Mouse (Mus musculus): ENCODE data around the gene Rtf2. TPM values are rescaled to one million over a fixed set of nuclear protein-coding genes. Genes with fewer than 3 reads are reported as not detected.

Gene Rtf2
- polyA plus RNA-seq, 1 experiment from 2014 or later, result 73.1 TPM

- no peak overlapping the region for H3K9ac ChIP-seq (ENCODE audit: low read depth, low read length)
- H3K4me2 ChIP-seq, result no peak overlapping the region
- H3K36me3 ChIP-seq (ENCODE audit: control insufficient read depth, insufficient read depth, low read length), result peaks cover 34% of the 10 kb centered on the region
- no peak for DNase-seq (ENCODE audit: low spot score)
- 90% methylated on average over 5 of the region's 5 CpGs for WGBS
- no peak overlapping the region for H3K4me3 ChIP-seq (ENCODE audit: low read depth, low read length)
- no peaks in the 10 kb centered on the region for H3K9me3 ChIP-seq (ENCODE audit: control insufficient read depth, low read length)
- H3K27ac ChIP-seq (ENCODE audit: low read depth, low read length), result no peak overlapping the region
- no peak for ATAC-seq (replicated peaks; ENCODE audit: low FRiP score)
- no peaks in the 10 kb centered on the region for H3K27me3 ChIP-seq (replicated peaks; ENCODE audit: control insufficient read depth, insufficient read depth, low read length)
- H3K4me1 ChIP-seq (replicated peaks; ENCODE audit: control insufficient read depth, insufficient read depth, low read length), result no peaks in the 10 kb centered on the region
Observed at GRCm38 (mm10) chr2:172467206-172467605, 26.9 kb downstream of the Rtf2 start.

- 91% methylated on average over 11 of the region's 11 CpGs for WGBS
- Histone ChIP-seq H3K9me3 (ENCODE audit: control insufficient read depth, low read length) (no peaks in the 10 kb centered on the region), H3K27me3 (replicated peaks; ENCODE audit: control insufficient read depth, insufficient read depth, low read length) (no peaks in the 10 kb centered on the region), H3K4me1 (replicated peaks; ENCODE audit: control insufficient read depth, insufficient read depth, low read length) (no peaks in the 10 kb centered on the region), H3K4me2 (no peak overlapping the region), H3K27ac (ENCODE audit: low read depth, low read length) (no peak overlapping the region), H3K36me3 (ENCODE audit: control insufficient read depth, insufficient read depth, low read length) (peaks cover 32% of the 10 kb centered on the region), H3K9ac (ENCODE audit: low read depth, low read length) (no peak overlapping the region), H3K4me3 (ENCODE audit: low read depth, low read length) (no peak overlapping the region)
- DNase-seq (ENCODE audit: low spot score) (no peak), ATAC-seq (replicated peaks; ENCODE audit: low FRiP score) (no peak)
Observed at GRCm38 (mm10) chr2:172468346-172468819, 28.0 kb downstream of the Rtf2 start.

DNA sequence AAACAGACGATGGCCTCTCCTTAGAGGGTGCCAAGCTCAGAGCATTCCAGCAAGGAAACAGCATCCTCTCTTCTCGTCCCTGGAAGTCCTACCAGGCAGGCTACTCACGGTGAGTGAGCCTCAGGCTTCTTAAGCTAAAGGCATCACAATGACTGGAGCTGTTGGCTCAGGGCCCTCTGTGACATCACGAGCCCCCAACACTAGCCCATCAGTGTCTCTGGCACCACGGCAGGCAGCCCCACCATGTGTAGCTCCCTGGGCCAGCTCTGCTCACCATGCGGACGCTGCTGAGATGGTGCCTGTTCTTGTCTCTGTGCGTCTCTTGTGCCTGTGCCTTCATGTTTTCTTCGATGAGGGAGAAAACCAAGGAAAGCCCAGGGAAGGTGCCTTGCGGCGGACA is 32.0 kb downstream of the Rtf2 start, which contains the start of gene Fam209:
Gene Fam209 (plus strand): TSS at position 203 of the 400 bp plus-strand sequence.
- Histone ChIP-seq H3K27ac (ENCODE audit: low read depth, low read length) (no peak within 1 kb of the TSS), H3K4me3 (ENCODE audit: low read depth, low read length) (no peak within 1 kb of the TSS), H3K4me1 (replicated peaks; ENCODE audit: control insufficient read depth, insufficient read depth, low read length) (peaks cover 3% of the 10 kb centered on the region; the same call in 1 of the 2 replicates), H3K9ac (ENCODE audit: low read depth, low read length) (no peak within 1 kb of the TSS), H3K4me2 (no peak within 1 kb of the TSS), H3K27me3 (replicated peaks; ENCODE audit: control insufficient read depth, insufficient read depth, low read length) (no peaks in the 10 kb centered on the region), H3K36me3 (ENCODE audit: control insufficient read depth, insufficient read depth, low read length) (peaks cover 14% of the 10 kb centered on the region), H3K9me3 (ENCODE audit: control insufficient read depth, low read length) (no peaks in the 10 kb centered on the region)
- ATAC-seq (replicated peaks; ENCODE audit: low FRiP score) (no peak), DNase-seq (ENCODE audit: low spot score) (no peak)
- 87% methylated on average over 11 of the region's 11 CpGs for WGBS

DNA sequence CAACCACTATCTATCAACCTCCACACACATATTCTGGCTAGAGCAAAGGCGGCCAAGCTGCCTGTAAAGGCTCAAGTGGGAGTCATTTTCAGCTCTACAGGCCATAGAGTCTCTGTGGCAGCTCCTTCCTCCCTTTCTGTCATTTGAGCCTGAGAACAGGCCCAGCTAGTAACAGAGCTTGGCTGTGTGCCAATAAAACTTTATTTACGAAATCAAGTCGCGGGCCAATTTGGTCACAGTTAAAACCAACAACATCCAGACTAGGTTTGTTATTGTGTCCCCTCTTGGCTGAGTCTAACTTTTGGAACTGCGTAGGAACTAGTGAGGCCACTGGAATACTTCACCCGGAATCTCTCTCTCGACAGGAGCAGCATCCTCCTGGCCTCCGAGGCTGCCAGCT is 33.2 kb downstream of the Rtf2 start:
- H3K9me3 ChIP-seq (ENCODE audit: control insufficient read depth, low read length), result no peaks in the 10 kb centered on the region
- DNase-seq (ENCODE audit: low spot score), result no peak
- no peak for ATAC-seq (replicated peaks; ENCODE audit: low FRiP score)
- no peak overlapping the region for H3K27ac ChIP-seq (ENCODE audit: low read depth, low read length)
- no peaks in the 10 kb centered on the region for H3K27me3 ChIP-seq (replicated peaks; ENCODE audit: control insufficient read depth, insufficient read depth, low read length)
- WGBS, result 81% methylated on average over 8 of the region's 8 CpGs
- H3K4me1 ChIP-seq (replicated peaks; ENCODE audit: control insufficient read depth, insufficient read depth, low read length), result peaks cover 3% of the 10 kb centered on the region; the same call in 1 of the 2 replicates
- H3K9ac ChIP-seq (ENCODE audit: low read depth, low read length), result no peak overlapping the region
- H3K4me2 ChIP-seq, result no peak overlapping the region
- H3K4me3 ChIP-seq (ENCODE audit: low read depth, low read length), result no peak overlapping the region
- H3K36me3 ChIP-seq (ENCODE audit: control insufficient read depth, insufficient read depth, low read length), result peaks cover 8% of the 10 kb centered on the region

DNA sequence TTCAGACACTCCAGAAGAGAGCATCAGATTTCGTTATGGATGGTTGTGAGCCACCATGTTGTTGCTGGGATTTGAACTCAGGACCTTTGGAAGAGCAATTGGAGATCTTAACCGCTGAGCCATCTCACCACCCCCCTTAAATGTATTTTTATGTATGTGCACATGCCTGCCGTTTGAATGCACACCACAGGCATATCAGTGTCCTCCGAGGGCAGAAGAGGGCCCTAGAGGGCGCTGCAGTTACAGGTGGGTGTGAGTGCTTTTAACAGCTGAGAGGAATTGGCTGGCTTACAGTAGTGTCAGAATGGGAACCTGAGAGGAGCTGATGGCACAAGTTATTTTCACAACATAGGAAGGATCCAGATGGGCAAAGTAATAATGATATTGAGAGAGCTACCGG is 34.6 kb downstream of the Rtf2 start:
- peaks cover 3% of the 10 kb centered on the region; the same call in 1 of the 2 replicates for H3K4me1 ChIP-seq (replicated peaks; ENCODE audit: control insufficient read depth, insufficient read depth, low read length)
- H3K27ac ChIP-seq (ENCODE audit: low read depth, low read length), result no peak overlapping the region
- ATAC-seq (replicated peaks; ENCODE audit: low FRiP score), result no peak
- DNase-seq (ENCODE audit: low spot score), result no peak
- 36% methylated on average over 6 of the region's 6 CpGs for WGBS
- no peak overlapping the region for H3K4me2 ChIP-seq
- H3K27me3 ChIP-seq (replicated peaks; ENCODE audit: control insufficient read depth, insufficient read depth, low read length), result no peaks in the 10 kb centered on the region
- no peak overlapping the region for H3K9ac ChIP-seq (ENCODE audit: low read depth, low read length)
- no peaks in the 10 kb centered on the region for H3K36me3 ChIP-seq (ENCODE audit: control insufficient read depth, insufficient read depth, low read length)
- H3K4me3 ChIP-seq (ENCODE audit: low read depth, low read length), result no peak overlapping the region
- no peaks in the 10 kb centered on the region for H3K9me3 ChIP-seq (ENCODE audit: control insufficient read depth, low read length)

- WGBS, result 22% methylated on average over 10 of the region's 10 CpGs
- Histone ChIP-seq H3K9me3 (ENCODE audit: control insufficient read depth, low read length) (no peaks in the 10 kb centered on the region), H3K4me3 (ENCODE audit: low read depth, low read length) (no peak overlapping the region), H3K4me2 (no peak overlapping the region), H3K9ac (ENCODE audit: low read depth, low read length) (no peak overlapping the region), H3K36me3 (ENCODE audit: control insufficient read depth, insufficient read depth, low read length) (no peaks in the 10 kb centered on the region), H3K4me1 (replicated peaks; ENCODE audit: control insufficient read depth, insufficient read depth, low read length) (peaks cover 6% of the 10 kb centered on the region; the same call in 1 of the 2 replicates), H3K27ac (ENCODE audit: low read depth, low read length) (no peak overlapping the region), H3K27me3 (replicated peaks; ENCODE audit: control insufficient read depth, insufficient read depth, low read length) (no peaks in the 10 kb centered on the region)
- no peak for ATAC-seq (replicated peaks; ENCODE audit: low FRiP score)
- no peak for DNase-seq (ENCODE audit: low spot score)
Observed at GRCm38 (mm10) chr2:172476707-172477260, 36.4 kb downstream of the Rtf2 start.

- Histone ChIP-seq H3K4me1 (replicated peaks; ENCODE audit: control insufficient read depth, insufficient read depth, low read length) (peaks cover 6% of the 10 kb centered on the region; the same call in 1 of the 2 replicates), H3K36me3 (ENCODE audit: control insufficient read depth, insufficient read depth, low read length) (no peaks in the 10 kb centered on the region), H3K4me2 (no peak overlapping the region), H3K9ac (ENCODE audit: low read depth, low read length) (no peak overlapping the region), H3K4me3 (ENCODE audit: low read depth, low read length) (no peak overlapping the region), H3K27ac (ENCODE audit: low read depth, low read length) (no peak overlapping the region), H3K9me3 (ENCODE audit: control insufficient read depth, low read length) (no peaks in the 10 kb centered on the region), H3K27me3 (replicated peaks; ENCODE audit: control insufficient read depth, insufficient read depth, low read length) (no peaks in the 10 kb centered on the region)
- ATAC-seq (replicated peaks; ENCODE audit: low FRiP score) (no peak), DNase-seq (ENCODE audit: low spot score) (no peak)
- WGBS, result 35% methylated on average over 3 of the region's 3 CpGs
Observed at GRCm38 (mm10) chr2:172477350-172477749, 37.0 kb downstream of the Rtf2 start.

GRCm38 (mm10) chr2:172477860-172478259 is 37.5 kb downstream of the Rtf2 start:
- Histone ChIP-seq H3K4me3 (ENCODE audit: low read depth, low read length) (no peak overlapping the region), H3K9me3 (ENCODE audit: control insufficient read depth, low read length) (no peaks in the 10 kb centered on the region), H3K4me1 (replicated peaks; ENCODE audit: control insufficient read depth, insufficient read depth, low read length) (peaks cover 6% of the 10 kb centered on the region; the same call in 1 of the 2 replicates), H3K4me2 (no peak overlapping the region), H3K27me3 (replicated peaks; ENCODE audit: control insufficient read depth, insufficient read depth, low read length) (no peaks in the 10 kb centered on the region), H3K36me3 (ENCODE audit: control insufficient read depth, insufficient read depth, low read length) (no peaks in the 10 kb centered on the region), H3K9ac (ENCODE audit: low read depth, low read length) (no peak overlapping the region), H3K27ac (ENCODE audit: low read depth, low read length) (no peak overlapping the region)
- DNase-seq (ENCODE audit: low spot score), result no peak
- no peak for ATAC-seq (replicated peaks; ENCODE audit: low FRiP score)
- 6% methylated on average over 2 of the region's 2 CpGs for WGBS

DNA sequence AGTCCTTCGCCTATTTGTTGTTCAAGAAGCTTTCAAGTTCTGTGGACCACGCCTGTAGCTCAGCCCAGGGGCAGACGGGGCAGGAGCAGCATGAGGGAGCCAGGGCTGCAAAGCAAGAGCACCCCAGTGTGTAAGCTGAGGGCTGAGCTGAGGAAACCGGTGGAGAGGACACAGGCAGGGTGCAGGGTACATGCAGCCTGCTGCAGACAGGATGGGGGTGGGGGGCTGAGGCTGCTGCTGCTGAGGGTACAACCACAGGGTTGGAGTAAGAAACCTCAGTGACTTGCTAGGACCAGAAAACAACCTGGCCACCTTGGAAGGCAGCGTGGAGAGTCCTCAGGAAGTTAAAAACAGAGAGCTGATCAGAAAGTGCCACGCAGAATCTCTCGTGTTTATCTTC is 39.9 kb downstream of the Rtf2 start:
- H3K4me3 ChIP-seq (ENCODE audit: low read depth, low read length), result no peak overlapping the region
- no peak overlapping the region for H3K4me2 ChIP-seq
- H3K9me3 ChIP-seq (ENCODE audit: control insufficient read depth, low read length), result no peaks in the 10 kb centered on the region
- H3K36me3 ChIP-seq (ENCODE audit: control insufficient read depth, insufficient read depth, low read length), result no peaks in the 10 kb centered on the region
- no peaks in the 10 kb centered on the region for H3K27me3 ChIP-seq (replicated peaks; ENCODE audit: control insufficient read depth, insufficient read depth, low read length)
- peaks cover 6% of the 10 kb centered on the region; the same call in 1 of the 2 replicates for H3K4me1 ChIP-seq (replicated peaks; ENCODE audit: control insufficient read depth, insufficient read depth, low read length)
- 60% methylated on average over 7 of the region's 7 CpGs for WGBS
- H3K9ac ChIP-seq (ENCODE audit: low read depth, low read length), result no peak overlapping the region
- ATAC-seq (replicated peaks; ENCODE audit: low FRiP score), result no peak
- H3K27ac ChIP-seq (ENCODE audit: low read depth, low read length), result no peak overlapping the region
- DNase-seq (ENCODE audit: low spot score), result no peak
